Mouse (Mus musculus) testis, adult 2 months (tissue): ENCODE results near the gene Ppp2r2c. TPM values are rescaled to one million over a fixed set of nuclear protein-coding genes. Genes with fewer than 3 reads are reported as not detected.

Experiments
- H3K27ac ChIP-seq: fragments of 200-500 bp; 2 replicates; pipeline ENCODE4 v1.5.1; 2012; ENCODE audit warnings: low read depth, low read length; ENCODE audit not compliant: control insufficient read depth, insufficient read depth
- H3K27me3 ChIP-seq: fragments of 200-500 bp; 2 replicates; pipeline ENCODE4 v1.6.1; 2012; ENCODE audit warnings: mild to moderate bottlenecking, low read length, moderate library complexity; ENCODE audit not compliant: control insufficient read depth, insufficient read depth
- H3K36me3 ChIP-seq: fragments of 200-500 bp; 2 replicates; pipeline ENCODE4 v1.6.1; 2012; ENCODE audit warnings: mild to moderate bottlenecking, low read length; ENCODE audit not compliant: control insufficient read depth, insufficient read depth
- H3K4me1 ChIP-seq: fragments of 200-500 bp; 2 replicates; pipeline ENCODE4 v1.6.1; 2012; ENCODE audit warnings: low read length; ENCODE audit not compliant: control insufficient read depth, insufficient read depth
- H3K4me3 ChIP-seq: fragments of 200-500 bp; 2 replicates; pipeline ENCODE4 v1.5.1; 2012; ENCODE audit warnings: low read depth, mild to moderate bottlenecking, low read length, moderate library complexity, mixed read lengths; ENCODE audit not compliant: control insufficient read depth
- CTCF ChIP-seq: fragments of 200-500 bp; IDR thresholded peaks from 2 replicates; pipeline ENCODE4 v1.5.1; 2012; ENCODE audit warnings: low read depth, mild to moderate bottlenecking, inconsistent platforms, low read length, moderate library complexity; ENCODE audit not compliant: control insufficient read depth, insufficient read depth, insufficient replicate concordance
- POLR2A ChIP-seq: fragments of 200-500 bp; IDR thresholded peaks from 2 replicates; pipeline ENCODE4 v1.6.1; 2012; ENCODE audit warnings: low read depth, mild to moderate bottlenecking, inconsistent platforms, low read length, moderate library complexity; ENCODE audit not compliant: control insufficient read depth
- polyA plus RNA-seq: library from polyadenylated mRNA; depleted of rRNA; stranded (reverse); fragments of >200 nt; gene quantifications from 2 replicates; pipeline ENCODE4 v1.2.3, GENCODE M21; 2012

The Ppp2r2c gene
- polyA plus RNA-seq, 1 experiment = 0.68 TPM

DNA sequence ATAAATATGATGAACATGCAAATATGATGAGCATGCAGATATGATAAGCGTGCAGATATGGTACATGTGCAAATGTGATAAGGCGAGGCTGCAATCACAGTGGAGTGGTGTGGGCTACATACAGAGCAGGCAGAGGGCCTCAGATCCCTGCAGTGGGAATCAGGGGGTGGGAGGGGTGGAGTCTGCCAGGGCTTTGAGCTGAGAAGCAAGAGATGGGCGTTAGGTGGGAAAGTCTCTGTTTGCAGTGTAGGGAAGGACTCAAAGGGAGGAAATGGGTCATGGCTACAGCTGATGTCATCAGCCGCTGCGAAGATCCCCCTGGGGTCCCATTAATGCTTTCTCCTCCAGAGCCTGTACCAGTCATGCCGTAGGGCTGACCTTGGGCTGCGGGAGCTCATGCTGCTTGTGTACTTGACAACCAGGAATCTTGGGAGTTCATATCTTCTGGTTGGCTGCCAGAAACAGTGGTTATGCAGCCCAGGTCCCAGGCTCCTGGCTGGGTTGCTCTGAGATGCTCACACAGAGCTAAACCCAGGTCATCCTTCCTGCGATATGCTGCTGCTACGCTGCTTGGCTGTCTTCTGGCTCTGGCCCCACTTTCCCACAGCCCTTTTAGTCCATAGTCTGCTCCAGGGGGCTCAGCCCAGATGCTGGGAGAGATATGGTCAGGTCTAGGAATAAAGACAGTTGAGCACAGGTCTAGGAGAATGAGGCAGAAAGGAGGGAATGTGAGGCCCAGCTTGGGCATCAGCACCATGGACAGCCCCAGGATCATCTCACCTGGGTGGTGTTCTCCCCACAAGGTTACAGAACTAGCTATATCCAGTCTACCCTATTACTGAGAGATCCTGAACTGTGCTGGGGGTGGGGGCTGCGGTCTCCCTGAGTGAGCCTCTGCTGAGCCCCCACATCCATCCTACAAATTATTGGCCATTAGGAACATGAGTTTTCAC lies 27.6 kb downstream of the Ppp2r2c start:
- no peaks in the 10 kb centered on the region for H3K4me1 ChIP-seq
- no peak overlapping the region for H3K4me3 ChIP-seq
- TF ChIP-seq POLR2A = no peak

DNA sequence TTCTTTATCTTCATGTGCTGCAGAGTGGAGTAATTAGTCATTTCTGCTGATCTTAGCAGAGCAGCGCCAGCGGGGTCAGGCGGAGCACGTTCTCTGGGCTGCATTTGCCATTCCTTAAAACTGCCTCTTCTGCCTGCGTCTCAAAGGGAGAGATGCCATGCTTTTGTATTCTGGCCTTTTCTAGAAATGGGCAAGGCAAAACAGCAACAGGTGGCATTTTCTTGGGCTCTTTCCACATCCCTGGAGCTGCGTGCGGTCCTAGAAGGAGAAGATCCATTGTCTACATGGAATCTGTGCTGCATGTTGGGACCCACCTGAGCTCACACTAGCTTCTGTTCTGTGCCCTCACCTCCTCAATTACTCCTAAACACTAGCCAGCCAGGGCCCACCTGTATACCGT lies 29.7 kb downstream of the Ppp2r2c start:
- no peaks in the 10 kb centered on the region for H3K4me1 ChIP-seq
- no peaks in the 10 kb centered on the region for H3K36me3 ChIP-seq
- H3K27ac ChIP-seq = no peak overlapping the region
- H3K27me3 ChIP-seq = no peaks in the 10 kb centered on the region
- no peak overlapping the region for H3K4me3 ChIP-seq
- TF ChIP-seq POLR2A = no peak
- no peak for TF ChIP-seq CTCF

More for the DNA sequence above, 27.6 kb downstream of the Ppp2r2c start:
- Histone ChIP-seq H3K36me3 (no peaks in the 10 kb centered on the region), H3K27me3 (no peaks in the 10 kb centered on the region), H3K27ac (no peak overlapping the region)

GRCm38 (mm10) chr5:36898415-36899109 lies 30.2 kb downstream of the Ppp2r2c start:
- Histone ChIP-seq H3K36me3 (no peaks in the 10 kb centered on the region), H3K4me1 (no peaks in the 10 kb centered on the region), H3K27ac (no peak overlapping the region), H3K27me3 (no peaks in the 10 kb centered on the region), H3K4me3 (no peak overlapping the region)
- TF ChIP-seq CTCF = no peak

- no peaks in the 10 kb centered on the region for H3K27me3 ChIP-seq
- no peak overlapping the region for H3K4me3 ChIP-seq
- no peaks in the 10 kb centered on the region for H3K4me1 ChIP-seq
- H3K27ac ChIP-seq = no peak overlapping the region
- H3K36me3 ChIP-seq = no peaks in the 10 kb centered on the region
- no peak for TF ChIP-seq POLR2A
- TF ChIP-seq CTCF = no peak
Observed at GRCm38 (mm10) chr5:36899392-36899791, 31.1 kb downstream of the Ppp2r2c start.

GRCm38 (mm10) chr5:36900189-36900619 lies 31.9 kb downstream of the Ppp2r2c start:
- H3K27me3 ChIP-seq = no peaks in the 10 kb centered on the region
- H3K4me1 ChIP-seq = no peaks in the 10 kb centered on the region
- H3K36me3 ChIP-seq = no peaks in the 10 kb centered on the region
- TF ChIP-seq POLR2A = no peak
- TF ChIP-seq CTCF = no peak
- no peak overlapping the region for H3K27ac ChIP-seq
- H3K4me3 ChIP-seq = no peak overlapping the region

- no peaks in the 10 kb centered on the region for H3K36me3 ChIP-seq
- no peak overlapping the region for H3K27ac ChIP-seq
- TF ChIP-seq CTCF = no peak
- no peak for TF ChIP-seq POLR2A
- no peaks in the 10 kb centered on the region for H3K4me1 ChIP-seq
- H3K27me3 ChIP-seq = no peaks in the 10 kb centered on the region
- no peak overlapping the region for H3K4me3 ChIP-seq
Observed at GRCm38 (mm10) chr5:36902807-36903206, 34.5 kb downstream of the Ppp2r2c start.

DNA sequence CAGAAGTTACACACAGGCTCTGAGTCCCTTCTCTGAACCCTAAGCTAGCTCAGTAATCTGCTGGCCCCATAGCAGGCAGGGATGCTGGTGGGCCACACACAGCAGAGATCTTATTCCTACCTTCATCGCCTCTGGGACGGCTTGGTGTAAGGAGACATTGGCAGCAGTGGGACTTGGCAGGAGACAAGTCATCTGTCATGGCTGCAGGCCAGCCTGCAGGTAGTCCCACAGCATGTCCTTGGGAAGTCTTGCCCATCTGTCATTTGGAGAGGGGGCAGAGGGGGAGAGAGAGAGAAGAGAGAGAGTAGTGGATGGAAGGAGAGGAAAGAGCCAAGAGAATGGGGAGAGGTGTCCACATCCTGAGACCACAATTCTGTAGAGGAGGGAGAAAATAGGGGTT lies 35.8 kb downstream of the Ppp2r2c start:
- no peaks in the 10 kb centered on the region for H3K4me1 ChIP-seq
- H3K27ac ChIP-seq = no peak overlapping the region
- TF ChIP-seq POLR2A = no peak
- H3K27me3 ChIP-seq = no peaks in the 10 kb centered on the region
- H3K36me3 ChIP-seq = no peaks in the 10 kb centered on the region
- H3K4me3 ChIP-seq = no peak overlapping the region
